Mouse (Mus musculus): ENCODE measurements around the gene Lmo1. TPM values are rescaled to one million over a fixed set of nuclear protein-coding genes. Genes with fewer than 3 reads are reported as not detected.
A peak's percentile ranks its signal among the peaks of the same experiment; 100 is the strongest.

Gene Lmo1
- polyA plus RNA-seq, 1 experiment from 2014 or later = 35.6 TPM

DNA sequence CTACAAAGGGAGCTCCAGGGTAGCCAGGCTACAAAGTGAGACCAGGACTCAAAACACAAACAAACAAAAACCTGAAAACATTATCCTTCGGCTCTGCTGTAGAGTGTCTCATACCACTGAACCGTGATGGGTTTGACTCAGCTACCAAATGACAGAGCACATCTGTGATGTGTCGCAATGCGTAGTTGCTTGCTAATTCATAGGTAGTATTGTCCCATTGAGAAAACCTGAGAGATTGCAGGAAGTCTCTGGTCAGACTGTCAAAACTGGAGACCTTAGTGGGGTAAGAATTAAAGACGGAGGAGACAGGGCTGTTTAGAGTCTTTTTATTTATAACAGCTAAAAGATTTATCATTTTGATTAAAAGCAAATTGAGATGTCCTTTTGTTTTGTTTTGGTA, 10.6 kb upstream of the Lmo1 start:
- Histone ChIP-seq H3K4me2 (ENCODE audit: low read length) (no peak overlapping the region), H3K27me3 (replicated peaks; ENCODE audit: control insufficient read depth, insufficient read depth, low read length) (peaks cover 7% of the 10 kb centered on the region), H3K27ac (ENCODE audit: low read depth, low read length) (no peak overlapping the region), H3K9ac (ENCODE audit: low read depth, low read length) (no peak overlapping the region), H3K4me3 (ENCODE audit: low read length) (no peak overlapping the region), H3K4me1 (ENCODE audit: control insufficient read depth, insufficient read depth, low read depth, low read length) (peaks cover under 1% of the 10 kb centered on the region), H3K9me3 (ENCODE audit: control insufficient read depth, low read length) (no peaks in the 10 kb centered on the region), H3K36me3 (ENCODE audit: control insufficient read depth, insufficient read depth, low read length) (no peaks in the 10 kb centered on the region)
- 57% methylated on average over 5 of the region's 5 CpGs for WGBS
- ATAC-seq = no peak

DNA sequence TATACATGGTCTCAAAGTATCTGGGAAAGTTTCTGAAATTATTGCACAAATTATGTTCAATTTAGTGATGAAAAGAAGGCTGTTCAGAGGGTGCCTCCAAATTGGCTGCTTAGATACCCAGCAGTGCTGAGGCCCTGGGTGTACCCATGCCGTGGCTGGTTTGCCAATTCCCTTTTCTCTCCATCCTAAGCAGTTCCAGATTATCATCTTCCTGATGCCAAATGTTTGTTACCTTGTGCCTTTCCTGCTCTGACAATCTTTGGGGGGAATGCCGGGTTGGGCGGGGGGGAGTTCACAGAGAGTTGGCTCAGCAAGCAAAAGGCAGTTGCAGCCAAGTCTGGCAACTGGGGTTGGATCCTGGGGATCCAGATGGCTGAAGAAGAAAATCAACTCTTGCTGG, 1.7 kb upstream of the Lmo1 start:
- 47% methylated on average over 3 of the region's 3 CpGs for WGBS
- Histone ChIP-seq H3K4me2 (ENCODE audit: low read length) (no peak overlapping the region), H3K27me3 (replicated peaks; ENCODE audit: control insufficient read depth, insufficient read depth, low read length) (0 out of 2 replicates have a peak, but pooled peaks cover 2% of the 10 kb centered on the region), H3K27ac (ENCODE audit: low read depth, low read length) (no peak overlapping the region), H3K36me3 (ENCODE audit: control insufficient read depth, insufficient read depth, low read length) (no peaks in the 10 kb centered on the region), H3K9ac (ENCODE audit: low read depth, low read length) (no peak overlapping the region), H3K9me3 (ENCODE audit: control insufficient read depth, low read length) (no peaks in the 10 kb centered on the region), H3K4me1 (ENCODE audit: control insufficient read depth, insufficient read depth, low read depth, low read length) (peaks cover 12% of the 10 kb centered on the region), H3K4me3 (ENCODE audit: low read length) (no peak overlapping the region)
- no peak for ATAC-seq

GRCm38 (mm10) chr7:109175670-109176625, 941 bp upstream of the Lmo1 start:
- H3K9me3 ChIP-seq (ENCODE audit: control insufficient read depth, low read length) = no peaks in the 10 kb centered on the region
- peaks cover 12% of the 10 kb centered on the region for H3K4me1 ChIP-seq (ENCODE audit: control insufficient read depth, insufficient read depth, low read depth, low read length)
- no peak overlapping the region for H3K9ac ChIP-seq (ENCODE audit: low read depth, low read length)
- no peaks in the 10 kb centered on the region for H3K36me3 ChIP-seq (ENCODE audit: control insufficient read depth, insufficient read depth, low read length)
- 6% methylated on average over 13 of the region's 13 CpGs for WGBS
- peak overlapping the region; percentile 70 for H3K4me3 ChIP-seq (ENCODE audit: low read length)
- peak overlapping the region; percentile 98 for H3K4me2 ChIP-seq (ENCODE audit: low read length)
- H3K27ac ChIP-seq (ENCODE audit: low read depth, low read length) = no peak overlapping the region
- H3K27me3 ChIP-seq (replicated peaks; ENCODE audit: control insufficient read depth, insufficient read depth, low read length) = 0 out of 2 replicates have a peak, but pooled peaks cover 2% of the 10 kb centered on the region
- peak; percentile 35; the same call in 1 of the 2 replicates for ATAC-seq

- no peaks in the 10 kb centered on the region for H3K36me3 ChIP-seq (ENCODE audit: control insufficient read depth, insufficient read depth, low read length)
- 5% methylated on average over 28 of the region's 31 CpGs for WGBS
- H3K4me1 ChIP-seq (ENCODE audit: control insufficient read depth, insufficient read depth, low read depth, low read length) = peaks cover 12% of the 10 kb centered on the region
- peak overlapping the region; percentile 70 for H3K4me3 ChIP-seq (ENCODE audit: low read length)
- peak; percentile 29 for ATAC-seq
- H3K9me3 ChIP-seq (ENCODE audit: control insufficient read depth, low read length) = no peaks in the 10 kb centered on the region
- 0 out of 2 replicates have a peak, but pooled peaks cover 2% of the 10 kb centered on the region for H3K27me3 ChIP-seq (replicated peaks; ENCODE audit: control insufficient read depth, insufficient read depth, low read length)
- peak overlapping the region; percentile 68 for H3K27ac ChIP-seq (ENCODE audit: low read depth, low read length)
- peak overlapping the region; percentile 98 for H3K4me2 ChIP-seq (ENCODE audit: low read length)
- H3K9ac ChIP-seq (ENCODE audit: low read depth, low read length) = peak overlapping the region; percentile 76
These were observed 564 bp downstream of the Lmo1 start for GRCm38 (mm10) chr7:109174337-109174948.

DNA sequence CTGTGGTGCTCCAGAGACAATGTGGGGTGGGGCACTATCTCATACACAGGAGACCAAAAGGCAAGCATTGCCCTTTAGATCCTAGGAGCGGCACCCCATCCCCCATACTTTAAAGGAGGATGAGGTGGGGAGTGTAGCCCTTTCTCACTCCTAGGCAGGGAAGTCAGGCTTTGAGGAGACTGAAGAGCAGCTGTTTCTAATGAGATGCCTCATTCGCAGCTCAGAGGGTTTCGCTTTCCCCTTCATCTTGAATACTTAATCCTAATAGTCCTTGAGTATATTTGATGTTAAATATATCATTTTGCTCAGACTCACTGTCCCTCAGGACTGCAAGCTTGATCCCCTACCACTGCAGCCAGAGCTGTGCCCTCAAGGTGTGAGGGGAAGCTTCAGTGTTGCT, 3.1 kb downstream of the Lmo1 start:
- Histone ChIP-seq H3K27ac (ENCODE audit: low read depth, low read length) (no peak overlapping the region), H3K27me3 (replicated peaks; ENCODE audit: control insufficient read depth, insufficient read depth, low read length) (no peaks in the 10 kb centered on the region), H3K4me3 (ENCODE audit: low read length) (no peak overlapping the region), H3K4me2 (ENCODE audit: low read length) (no peak overlapping the region), H3K4me1 (ENCODE audit: control insufficient read depth, insufficient read depth, low read depth, low read length) (peaks cover 17% of the 10 kb centered on the region), H3K9me3 (ENCODE audit: control insufficient read depth, low read length) (no peaks in the 10 kb centered on the region), H3K9ac (ENCODE audit: low read depth, low read length) (no peak overlapping the region), H3K36me3 (ENCODE audit: control insufficient read depth, insufficient read depth, low read length) (no peaks in the 10 kb centered on the region)
- no peak for ATAC-seq
- 60% methylated on average over 3 of the region's 3 CpGs for WGBS

DNA sequence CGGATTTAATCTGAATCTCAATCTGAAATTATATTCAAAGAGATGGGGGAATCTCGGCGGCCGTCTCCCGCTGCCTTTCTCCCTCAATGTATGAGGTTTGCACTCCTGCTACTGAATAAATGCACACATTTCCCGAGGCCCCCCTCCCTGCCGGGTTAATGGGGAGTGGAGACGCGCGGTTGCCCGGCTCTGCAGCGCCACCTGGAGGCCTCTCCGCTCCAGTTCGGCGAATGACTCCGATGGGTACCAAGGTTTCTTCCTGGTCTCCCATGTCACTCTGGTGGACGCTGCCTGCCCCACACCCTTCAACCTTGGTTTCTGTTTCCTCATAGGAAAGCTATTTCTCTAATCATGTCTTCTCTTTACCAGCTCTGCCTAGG, 4.6 kb downstream of the Lmo1 start:
- H3K4me1 ChIP-seq (ENCODE audit: control insufficient read depth, insufficient read depth, low read depth, low read length) = peaks cover 22% of the 10 kb centered on the region
- ATAC-seq = peak; percentile 58
- H3K9ac ChIP-seq (ENCODE audit: low read depth, low read length) = peak overlapping the region; percentile 80
- no peaks in the 10 kb centered on the region for H3K9me3 ChIP-seq (ENCODE audit: control insufficient read depth, low read length)
- WGBS = under 1% methylated on average over 17 of the region's 17 CpGs
- peak overlapping the region; percentile 97 for H3K4me2 ChIP-seq (ENCODE audit: low read length)
- H3K36me3 ChIP-seq (ENCODE audit: control insufficient read depth, insufficient read depth, low read length) = no peaks in the 10 kb centered on the region
- peak overlapping the region; percentile 61 for H3K4me3 ChIP-seq (ENCODE audit: low read length)
- H3K27me3 ChIP-seq (replicated peaks; ENCODE audit: control insufficient read depth, insufficient read depth, low read length) = no peaks in the 10 kb centered on the region
- H3K27ac ChIP-seq (ENCODE audit: low read depth, low read length) = peak overlapping the region; percentile 80

DNA sequence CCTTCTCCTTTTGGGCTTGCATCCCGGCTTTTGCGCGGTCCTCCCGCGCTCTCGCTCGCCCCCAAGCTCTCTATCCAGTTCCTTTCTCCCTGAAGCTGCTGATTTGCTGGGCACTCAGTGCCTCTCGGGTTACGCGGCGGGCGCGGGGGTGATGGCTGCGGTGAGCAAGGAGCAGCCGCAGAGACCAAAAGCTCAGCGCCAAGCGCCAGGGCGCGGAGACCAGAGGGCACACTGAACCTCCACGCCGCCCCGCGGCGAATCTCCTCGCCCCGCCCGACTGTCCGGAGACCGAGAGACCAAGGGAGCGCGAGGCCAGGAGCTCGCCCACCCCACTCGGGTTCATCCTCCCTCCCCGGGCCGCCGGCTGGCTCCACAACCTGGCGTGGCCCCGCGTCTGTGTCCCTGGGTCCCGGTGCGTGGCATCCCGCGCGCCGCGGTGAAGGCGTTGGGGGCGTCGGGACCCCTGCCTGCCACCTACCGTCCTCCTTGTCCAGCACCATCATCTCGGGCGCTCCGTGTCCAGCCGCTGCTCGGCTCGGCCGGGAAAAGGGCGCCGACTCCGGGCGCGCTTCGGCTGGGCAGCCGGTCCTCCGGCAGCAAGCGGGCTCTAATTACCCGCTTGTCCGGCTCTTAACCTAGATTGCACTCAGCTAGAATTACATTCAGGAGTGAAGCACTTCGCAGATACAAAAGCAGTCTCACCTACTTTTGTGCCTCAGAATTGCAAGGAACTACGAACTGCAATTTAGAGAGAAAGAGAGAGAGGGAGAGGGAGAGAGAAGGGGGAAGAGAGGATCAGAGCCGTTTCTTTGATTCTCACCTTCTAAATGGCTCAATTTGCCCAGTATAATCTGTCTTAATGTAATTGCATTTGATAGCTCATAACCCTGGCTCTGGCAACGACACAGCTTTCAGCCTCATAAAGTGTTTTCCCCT, 5.2 kb downstream of the Lmo1 start:
- Histone ChIP-seq H3K9ac (ENCODE audit: low read depth, low read length) (peak overlapping the region; percentile 80), H3K27ac (ENCODE audit: low read depth, low read length) (peak overlapping the region; percentile 80), H3K4me1 (ENCODE audit: control insufficient read depth, insufficient read depth, low read depth, low read length) (peaks cover 20% of the 10 kb centered on the region), H3K36me3 (ENCODE audit: control insufficient read depth, insufficient read depth, low read length) (no peaks in the 10 kb centered on the region), H3K4me2 (ENCODE audit: low read length) (peak overlapping the region; percentile 97), H3K4me3 (ENCODE audit: low read length) (peak overlapping the region; percentile 61), H3K9me3 (ENCODE audit: control insufficient read depth, low read length) (no peaks in the 10 kb centered on the region), H3K27me3 (replicated peaks; ENCODE audit: control insufficient read depth, insufficient read depth, low read length) (no peaks in the 10 kb centered on the region)
- WGBS = under 1% methylated on average over 58 of the region's 72 CpGs
- peak; percentile 37 for ATAC-seq

GRCm38 (mm10) chr7:109168716-109169115, 6.3 kb downstream of the Lmo1 start:
- no peak for ATAC-seq
- Histone ChIP-seq H3K4me3 (ENCODE audit: low read length) (peak overlapping the region; percentile 61), H3K9me3 (ENCODE audit: control insufficient read depth, low read length) (no peaks in the 10 kb centered on the region), H3K4me1 (ENCODE audit: control insufficient read depth, insufficient read depth, low read depth, low read length) (peaks cover 16% of the 10 kb centered on the region), H3K27ac (ENCODE audit: low read depth, low read length) (0 out of 2 replicates have a peak overlapping the region, but pooled peaks have one; percentile 80), H3K4me2 (ENCODE audit: low read length) (peak overlapping the region; percentile 97), H3K36me3 (ENCODE audit: control insufficient read depth, insufficient read depth, low read length) (no peaks in the 10 kb centered on the region), H3K27me3 (replicated peaks; ENCODE audit: control insufficient read depth, insufficient read depth, low read length) (no peaks in the 10 kb centered on the region), H3K9ac (ENCODE audit: low read depth, low read length) (no peak overlapping the region)
- 91% methylated on average over 7 of the region's 7 CpGs for WGBS

Measured in hindbrain, embryonic 16.5 days (tissue).